Mouse (Mus musculus) kidney, postnatal 36 days (tissue): ENCODE results near the gene Dmd.

Experiments used
- DNase-seq, 2 experiments: peaks; one replicate each; pipeline ENCODE4 v3.0.0; 2021 to 2022; ENCODE audit warnings: mixed read lengths in 2 of 2

Dmd gene

GRCm38 (mm10) chrX:84435608-84436007, 1486.9 kb downstream of the Dmd start:
- no peak for DNase-seq

- no peak for DNase-seq
Observed at GRCm38 (mm10) chrX:84436556-84436955, 1487.9 kb downstream of the Dmd start.

- no peak for DNase-seq
Observed at GRCm38 (mm10) chrX:84442996-84443395, 1494.3 kb downstream of the Dmd start.

GRCm38 (mm10) chrX:84443985-84444384, 1495.3 kb downstream of the Dmd start:
- no peak for DNase-seq

GRCm38 (mm10) chrX:84444638-84445037, 1496.0 kb downstream of the Dmd start:
- DNase-seq: no peak

- peak; percentile 20 to 53 for DNase-seq
Observed at GRCm38 (mm10) chrX:84454473-84454872, 1505.8 kb downstream of the Dmd start.

- no peak for DNase-seq
Observed at GRCm38 (mm10) chrX:84514650-84515366, 1566.1 kb downstream of the Dmd start.

GRCm38 (mm10) chrX:84551995-84552394, 1603.3 kb downstream of the Dmd start:
- no peak for DNase-seq

- no peak for DNase-seq
Observed at GRCm38 (mm10) chrX:84553441-84553840, 1604.8 kb downstream of the Dmd start.

GRCm38 (mm10) chrX:84598476-84598875, 1649.8 kb downstream of the Dmd start:
- DNase-seq: no peak

GRCm38 (mm10) chrX:84640446-84640845, 1691.8 kb downstream of the Dmd start:
- no peak for DNase-seq

GRCm38 (mm10) chrX:84747683-84748082, 1799.0 kb downstream of the Dmd start:
- no peak for DNase-seq

GRCm38 (mm10) chrX:84860012-84860647, 1911.5 kb downstream of the Dmd start:
- peak in 1 of 2 experiments; percentile 1 for DNase-seq

- no peak for DNase-seq
Observed at GRCm38 (mm10) chrX:84873090-84873489, 1924.4 kb downstream of the Dmd start.

- DNase-seq: no peak
Observed at GRCm38 (mm10) chrX:84878125-84878524, 1929.5 kb downstream of the Dmd start.

GRCm38 (mm10) chrX:84932715-84933473, 1984.2 kb downstream of the Dmd start:
- no peak for DNase-seq

GRCm38 (mm10) chrX:84960557-84960956, 2011.9 kb downstream of the Dmd start:
- DNase-seq: no peak

- no peak for DNase-seq
Observed at GRCm38 (mm10) chrX:84960972-84961371, 2012.3 kb downstream of the Dmd start.

GRCm38 (mm10) chrX:85008304-85008703, 2059.6 kb downstream of the Dmd start:
- DNase-seq: no peak

GRCm38 (mm10) chrX:85041466-85042058, 2092.9 kb downstream of the Dmd start:
- DNase-seq: no peak

GRCm38 (mm10) chrX:85046631-85047030, 2098.0 kb downstream of the Dmd start:
- no peak for DNase-seq

- DNase-seq: peak; percentile 45 to 80
Observed at GRCm38 (mm10) chrX:85048141-85049110, 2099.8 kb downstream of the Dmd start.
